Mouse (Mus musculus): ENCODE measurements around the gene Rft1. TPM values are rescaled to one million over a fixed set of nuclear protein-coding genes. Genes with fewer than 3 reads are reported as not detected.

The Rft1 gene
- total and polyA plus RNA-seq, 2 experiments from 2014 or later: 9.6 to 12.3 TPM

DNA sequence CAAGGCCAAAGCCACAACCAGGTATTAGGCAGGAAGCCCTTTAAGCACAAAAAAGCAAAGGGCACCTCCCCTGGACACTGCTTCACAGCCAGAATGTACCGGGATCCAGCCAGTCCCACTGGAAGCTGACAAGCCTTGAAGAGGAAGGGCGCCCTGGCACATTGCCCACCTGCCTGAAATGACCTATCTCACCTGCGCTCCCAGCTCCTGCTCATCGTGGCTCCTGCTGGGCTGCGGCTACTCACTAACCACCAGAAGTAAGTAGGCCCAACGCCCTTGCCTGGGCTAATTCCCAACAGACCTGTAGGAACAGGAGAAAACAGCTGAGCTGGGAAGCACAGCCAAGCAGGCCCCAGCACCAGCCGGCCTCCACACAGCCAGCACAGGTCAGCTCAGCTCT lies 32.0 kb upstream of the Rft1 start:
- H3K4me2 ChIP-seq (ENCODE audit: low read depth, low read length, poor library complexity, severe bottlenecking): no peak overlapping the region

DNA sequence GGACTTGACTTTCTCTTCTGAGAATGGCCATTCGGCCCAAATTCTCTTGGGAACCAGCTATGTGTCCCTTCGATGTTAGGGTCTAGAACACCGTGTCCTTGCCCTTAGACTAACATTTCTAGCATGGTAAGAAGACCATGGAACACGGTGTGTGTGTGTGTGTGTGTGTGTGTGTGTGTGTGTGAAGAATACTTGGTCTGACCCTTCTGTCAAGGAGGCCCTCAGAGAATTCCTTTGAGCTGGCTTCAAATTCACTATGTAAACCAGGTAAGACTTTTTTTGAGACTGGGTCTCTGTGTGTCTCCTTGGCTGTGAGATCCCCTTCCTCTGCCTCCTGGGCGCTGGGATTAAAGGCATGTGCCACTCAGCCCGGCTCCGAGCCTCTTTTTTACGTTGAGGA lies 31.6 kb upstream of the Rft1 start:
- H3K27ac ChIP-seq (ENCODE audit: low read depth, low read length): no peak overlapping the region
- no peak overlapping the region for H3K4me2 ChIP-seq (ENCODE audit: low read depth, low read length, poor library complexity, severe bottlenecking)
- DNase-seq (ENCODE audit: low spot score): no peak
- peaks cover 10% of the 10 kb centered on the region; the same call in 1 of the 2 replicates for H3K27me3 ChIP-seq (ENCODE audit: insufficient read depth, low read length)
- no peak overlapping the region for H3K4me3 ChIP-seq (ENCODE audit: low read depth, low read length)
- H3K4me1 ChIP-seq (ENCODE audit: insufficient read depth, low read length): no peaks in the 10 kb centered on the region
- TF ChIP-seq CTCF (IDR thresholded peaks at IDR 0.05): no peak
- H3K36me3 ChIP-seq (ENCODE audit: insufficient read depth, low read length): no peaks in the 10 kb centered on the region
- ATAC-seq (ENCODE audit: low FRiP score): no peak
- H3K9ac ChIP-seq (replicated peaks; ENCODE audit: low read length, poor library complexity, severe bottlenecking): no peak overlapping the region
- WGBS: 84% methylated on average over 8 of the region's 8 CpGs
- no peaks in the 10 kb centered on the region for H3K9me3 ChIP-seq (ENCODE audit: low read length)

More for the DNA sequence above, 32.0 kb upstream of the Rft1 start:
- peaks cover 10% of the 10 kb centered on the region; the same call in 1 of the 2 replicates for H3K27me3 ChIP-seq (ENCODE audit: insufficient read depth, low read length)
- no peak for DNase-seq (ENCODE audit: low spot score)
- no peaks in the 10 kb centered on the region for H3K4me1 ChIP-seq (ENCODE audit: insufficient read depth, low read length)
- no peaks in the 10 kb centered on the region for H3K36me3 ChIP-seq (ENCODE audit: insufficient read depth, low read length)
- no peak for ATAC-seq (ENCODE audit: low FRiP score)
- no peak overlapping the region for H3K4me3 ChIP-seq (ENCODE audit: low read depth, low read length)
- H3K9ac ChIP-seq (replicated peaks; ENCODE audit: low read length, poor library complexity, severe bottlenecking): no peak overlapping the region
- H3K27ac ChIP-seq (ENCODE audit: low read depth, low read length): no peak overlapping the region
- H3K9me3 ChIP-seq (ENCODE audit: low read length): no peaks in the 10 kb centered on the region
- no peak for TF ChIP-seq CTCF (IDR thresholded peaks at IDR 0.05)
- 81% methylated on average over 7 of the region's 7 CpGs for WGBS

DNA sequence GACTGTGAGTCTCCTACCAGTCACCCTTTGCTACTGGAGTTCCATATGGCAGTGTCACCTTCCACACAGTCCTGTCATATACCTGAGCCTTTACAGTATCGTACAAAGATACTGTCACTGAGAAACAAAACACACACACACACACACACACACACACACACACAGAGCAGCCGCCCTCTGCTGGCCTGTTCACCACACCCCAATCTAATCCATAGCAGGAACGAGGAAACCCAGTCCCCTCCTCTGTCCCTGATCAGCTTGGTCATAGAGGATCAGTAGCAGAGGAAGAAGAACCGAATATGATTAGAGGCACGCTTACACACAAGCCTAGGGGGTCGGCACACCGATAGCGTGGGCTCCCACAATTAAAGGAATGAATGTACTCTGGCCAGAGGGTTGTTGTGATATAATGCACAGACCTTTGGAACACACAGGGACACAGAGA lies 29.9 kb upstream of the Rft1 start:
- ATAC-seq (ENCODE audit: low FRiP score): no peak
- H3K36me3 ChIP-seq (ENCODE audit: insufficient read depth, low read length): no peaks in the 10 kb centered on the region

DNA sequence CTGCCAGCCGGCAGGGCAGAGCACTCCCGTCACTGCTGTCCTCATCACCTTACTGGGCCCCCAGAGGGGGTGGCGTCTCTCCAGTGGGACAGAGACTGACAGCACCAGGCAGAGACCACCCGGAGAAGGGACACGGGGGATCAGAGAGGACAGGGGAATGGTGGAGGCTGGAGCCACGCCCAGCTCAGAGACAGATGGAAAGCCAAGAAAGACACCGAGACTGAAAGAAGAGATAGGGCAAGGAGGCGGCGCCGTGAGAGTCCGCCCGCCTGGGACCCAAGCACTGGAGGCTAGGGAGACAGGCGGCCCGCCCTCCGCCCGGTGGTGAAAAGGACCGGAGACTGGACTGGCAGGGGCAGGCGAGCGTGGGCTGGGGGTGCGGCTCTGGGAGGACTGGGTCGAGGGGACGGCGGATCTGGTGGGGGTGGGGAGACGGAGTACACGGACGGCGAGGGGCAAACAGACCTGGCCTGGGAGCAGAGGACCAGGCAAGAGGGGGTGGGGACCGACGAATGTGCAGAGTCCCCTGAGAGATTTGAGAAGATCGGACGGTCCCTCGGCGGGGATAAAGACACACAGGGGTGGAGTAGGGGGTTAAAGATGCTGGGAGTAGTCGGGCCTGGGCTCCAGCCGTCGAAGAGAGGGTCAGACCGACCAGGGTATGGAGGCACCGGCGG lies 28.9 kb upstream of the Rft1 start:
- WGBS: 2% methylated on average over 39 of the region's 39 CpGs
- ATAC-seq (ENCODE audit: low FRiP score) (0 out of 2 replicates have a peak, but pooled peaks have one; percentile 41), DNase-seq (ENCODE audit: low spot score) (no peak)
- peak overlapping the region; percentile 69 for H3K4me2 ChIP-seq (ENCODE audit: low read depth, low read length, poor library complexity, severe bottlenecking)
- H3K27ac ChIP-seq (ENCODE audit: low read depth, low read length): no peak overlapping the region
- peak overlapping the region; percentile 46 for H3K4me3 ChIP-seq (ENCODE audit: low read depth, low read length)
- no peaks in the 10 kb centered on the region for H3K36me3 ChIP-seq (ENCODE audit: insufficient read depth, low read length)
- peak overlapping the region; percentile 57 for H3K9ac ChIP-seq (replicated peaks; ENCODE audit: low read length, poor library complexity, severe bottlenecking)
- no peaks in the 10 kb centered on the region for H3K4me1 ChIP-seq (ENCODE audit: insufficient read depth, low read length)
- peaks cover 10% of the 10 kb centered on the region; the same call in 1 of the 2 replicates for H3K27me3 ChIP-seq (ENCODE audit: insufficient read depth, low read length)
- no peak for TF ChIP-seq CTCF (IDR thresholded peaks at IDR 0.05)
- no peaks in the 10 kb centered on the region for H3K9me3 ChIP-seq (ENCODE audit: low read length)

More for the DNA sequence above, 29.9 kb upstream of the Rft1 start:
- DNase-seq (ENCODE audit: low spot score): no peak
- no peak overlapping the region for H3K9ac ChIP-seq (replicated peaks; ENCODE audit: low read length, poor library complexity, severe bottlenecking)
- 0 out of 2 replicates have a peak overlapping the region, but pooled peaks have one; percentile 69 for H3K4me2 ChIP-seq (ENCODE audit: low read depth, low read length, poor library complexity, severe bottlenecking)
- no peak overlapping the region for H3K27ac ChIP-seq (ENCODE audit: low read depth, low read length)
- no peaks in the 10 kb centered on the region for H3K4me1 ChIP-seq (ENCODE audit: insufficient read depth, low read length)
- peaks cover 10% of the 10 kb centered on the region; the same call in 1 of the 2 replicates for H3K27me3 ChIP-seq (ENCODE audit: insufficient read depth, low read length)
- H3K9me3 ChIP-seq (ENCODE audit: low read length): no peaks in the 10 kb centered on the region
- H3K4me3 ChIP-seq (ENCODE audit: low read depth, low read length): no peak overlapping the region
- peak; percentile 50 for TF ChIP-seq CTCF (IDR thresholded peaks at IDR 0.05)
- 44% methylated on average over 8 of the region's 8 CpGs for WGBS

DNA sequence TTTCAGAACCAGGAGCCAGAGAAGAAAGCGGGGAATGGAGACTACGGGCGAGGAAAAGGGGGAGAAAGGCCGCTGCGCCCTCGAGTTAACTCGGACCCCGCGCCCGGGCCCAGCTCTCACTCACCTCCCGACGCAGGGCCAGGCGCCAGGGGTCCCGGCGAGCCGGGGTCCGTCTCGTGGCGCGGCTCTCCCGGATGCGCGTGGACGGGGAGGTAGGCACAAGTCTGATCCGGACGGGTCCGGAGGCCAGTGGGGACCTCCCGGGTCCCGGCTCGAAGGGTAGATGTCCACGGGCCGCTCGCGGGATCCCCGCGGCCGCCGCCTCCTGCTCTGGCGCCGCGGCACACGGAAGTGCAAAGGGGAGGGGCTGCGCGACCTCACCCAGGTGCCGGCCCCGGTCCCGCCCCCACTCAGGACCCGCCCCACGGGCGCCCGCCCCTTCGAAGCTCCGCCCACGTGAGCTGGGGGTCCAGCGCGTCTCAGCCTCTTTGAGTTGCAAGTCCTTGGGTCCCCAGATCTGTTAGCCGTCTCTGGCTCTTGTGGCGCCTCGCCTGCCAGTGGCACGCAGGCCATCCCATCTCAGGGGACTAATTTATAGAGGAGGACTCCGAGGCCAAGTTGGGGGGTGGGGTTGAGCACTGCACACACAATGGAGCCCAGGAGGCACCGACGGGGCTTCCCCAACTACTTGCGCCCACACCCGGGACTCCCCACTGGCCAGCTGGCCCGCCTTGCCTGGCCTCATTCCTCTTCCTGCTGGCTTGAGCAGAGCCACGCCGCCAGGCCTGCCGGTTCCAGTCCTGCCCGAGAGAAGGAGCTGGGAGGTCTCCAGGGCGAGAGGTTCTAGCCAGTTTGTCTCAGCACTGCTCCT lies 28.1 kb upstream of the Rft1 start, which contains the start of gene Prkcd:
TSS of gene Prkcd (minus strand) at position 355 of the 871 bp plus-strand sequence.
- H3K4me1 ChIP-seq (ENCODE audit: insufficient read depth, low read length): no peaks in the 10 kb centered on the region
- peak within 1 kb of the TSS; percentile 57 for H3K9ac ChIP-seq (replicated peaks; ENCODE audit: low read length, poor library complexity, severe bottlenecking)
- peak; percentile 32; the same call in 1 of the 2 replicates for ATAC-seq (ENCODE audit: low FRiP score)
- peak within 1 kb of the TSS; percentile 69 for H3K4me2 ChIP-seq (ENCODE audit: low read depth, low read length, poor library complexity, severe bottlenecking)
- peak within 1 kb of the TSS; percentile 6; the same call in 1 of the 2 replicates for H3K27ac ChIP-seq (ENCODE audit: low read depth, low read length)
- peak within 1 kb of the TSS; percentile 46 for H3K4me3 ChIP-seq (ENCODE audit: low read depth, low read length)
- peak; percentile 42 for DNase-seq (ENCODE audit: low spot score)
- WGBS: under 1% methylated on average over 60 of the region's 71 CpGs
- no peak for TF ChIP-seq CTCF (IDR thresholded peaks at IDR 0.05)
- H3K36me3 ChIP-seq (ENCODE audit: insufficient read depth, low read length): no peaks in the 10 kb centered on the region
- H3K27me3 ChIP-seq (ENCODE audit: insufficient read depth, low read length): peaks cover 10% of the 10 kb centered on the region; the same call in 1 of the 2 replicates
- H3K9me3 ChIP-seq (ENCODE audit: low read length): no peaks in the 10 kb centered on the region
